Mouse (Mus musculus): Measurements from ENCODE around the gene Myo5a. TPM values are rescaled to one million over a fixed set of nuclear protein-coding genes. Genes with fewer than 3 reads are reported as not detected.
"Not testable (repeated sequence)": the region's sequence is repeated elsewhere in the genome, so short reads cannot be mapped to it uniquely, and the experiment has no call there.

The Myo5a gene
- polyA plus RNA-seq, 1 experiment from 2014 or later, result 22.3 TPM

DNA sequence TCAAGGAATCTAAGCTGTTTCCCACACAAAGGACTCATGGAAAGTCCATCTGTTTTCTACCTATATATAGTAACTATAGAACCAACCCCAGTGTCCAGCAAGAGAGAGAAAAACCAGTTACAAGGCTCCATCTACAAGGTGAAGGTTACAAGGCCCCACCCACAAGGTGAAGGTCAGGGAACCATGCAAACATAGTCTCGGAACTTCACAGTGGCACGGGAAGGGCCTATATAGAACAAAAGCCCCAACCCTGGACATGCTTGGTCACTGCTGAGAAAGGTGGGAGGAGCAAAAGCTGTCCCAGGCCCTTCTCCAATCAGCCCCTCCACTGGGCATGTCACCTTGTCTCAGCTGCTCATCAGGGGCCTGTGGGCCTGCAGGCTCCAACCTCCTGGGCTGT is 164.9 kb downstream of the Myo5a start:
- ATAC-seq (ENCODE audit: insufficient number of reproducible peaks, insufficient read depth, low FRiP score, low TSS enrichment, low read depth), result no peak
- Histone ChIP-seq H3K27ac (no peak overlapping the region), H3K36me3 (no peaks in the 10 kb centered on the region), H3K4me3 (replicated peaks) (no peak overlapping the region), H3K4me1 (replicated peaks) (peaks cover 6% of the 10 kb centered on the region), H3K9me3 (no peaks in the 10 kb centered on the region), H3K4me2 (no peak overlapping the region), H3K27me3 (peaks cover 38% of the 10 kb centered on the region), H3K9ac (replicated peaks) (no peak overlapping the region)
- WGBS, result 71% methylated on average over 2 of the region's 2 CpGs

DNA sequence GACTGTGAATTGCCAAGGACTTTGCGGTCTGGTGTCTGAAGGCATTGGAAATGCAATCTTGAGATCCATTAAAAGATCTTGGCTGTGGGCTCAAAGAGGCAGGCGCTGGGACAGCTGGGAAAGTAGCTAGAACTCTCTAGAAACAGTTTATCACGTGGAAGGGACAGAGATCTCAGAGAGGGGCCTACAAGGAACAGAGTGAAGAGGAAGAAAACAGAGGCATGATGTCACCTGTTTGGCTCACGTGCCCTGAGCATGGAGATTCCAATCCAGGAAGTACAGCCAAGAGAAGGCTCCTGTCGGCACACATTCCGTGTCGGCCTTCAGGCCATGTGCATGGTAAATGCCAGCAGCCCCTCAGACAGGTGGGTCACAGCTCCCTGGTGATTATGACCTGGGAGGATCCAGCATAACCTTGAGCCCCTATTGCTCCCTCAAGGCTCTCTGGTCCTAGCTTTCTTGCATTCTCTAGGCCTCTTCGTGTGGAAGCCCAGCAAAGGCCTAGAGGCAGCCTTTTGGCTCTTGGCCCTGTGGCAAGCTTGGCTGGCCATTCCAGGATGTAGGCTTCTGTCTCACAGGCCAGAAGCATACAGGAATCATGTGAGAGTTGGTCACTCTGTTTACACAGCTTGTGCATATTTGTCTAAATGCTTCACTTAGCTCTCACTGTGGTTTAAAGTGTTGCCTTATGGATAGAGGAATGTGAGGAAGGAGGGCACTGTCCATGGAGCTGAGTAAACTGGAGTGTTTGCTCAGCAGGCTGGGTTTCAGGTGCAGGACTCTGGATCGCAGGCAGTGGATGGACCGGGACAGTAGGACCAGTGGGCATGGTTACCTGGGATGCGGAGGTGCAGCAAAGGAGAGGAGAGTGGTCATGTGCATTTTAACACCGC is 165.8 kb downstream of the Myo5a start:
- H3K9me3 ChIP-seq, result no peaks in the 10 kb centered on the region
- peaks cover 6% of the 10 kb centered on the region for H3K4me1 ChIP-seq (replicated peaks)
- no peak overlapping the region for H3K4me3 ChIP-seq (replicated peaks)
- H3K9ac ChIP-seq (replicated peaks), result no peak overlapping the region
- no peaks in the 10 kb centered on the region for H3K36me3 ChIP-seq
- ATAC-seq (ENCODE audit: insufficient number of reproducible peaks, insufficient read depth, low FRiP score, low TSS enrichment, low read depth), result no peak
- no peak overlapping the region for H3K4me2 ChIP-seq
- WGBS, result 87% methylated on average over 12 of the region's 12 CpGs
- no peak overlapping the region for H3K27ac ChIP-seq
- peaks cover 28% of the 10 kb centered on the region for H3K27me3 ChIP-seq

DNA sequence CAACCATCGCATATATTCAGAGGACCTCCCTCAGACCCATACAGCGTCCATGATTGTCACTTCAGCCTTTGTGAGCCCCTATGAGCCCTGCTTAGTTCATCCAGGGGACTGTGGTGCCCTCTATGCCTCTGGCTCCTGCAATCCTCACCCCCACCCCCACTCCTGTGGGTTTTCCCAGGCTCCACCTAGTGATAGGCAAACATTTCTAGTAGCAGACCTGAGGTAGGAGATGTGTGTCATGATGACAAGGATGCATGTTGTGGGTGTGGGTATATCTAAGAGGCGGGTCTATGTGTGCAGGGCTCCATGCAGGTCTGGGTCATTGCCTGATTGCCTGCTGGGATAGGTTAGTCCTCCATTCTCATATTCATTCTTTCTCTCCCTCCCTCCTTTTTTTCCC is 167.4 kb downstream of the Myo5a start:
- peaks cover 13% of the 10 kb centered on the region for H3K27me3 ChIP-seq
- peaks cover 7% of the 10 kb centered on the region for H3K4me1 ChIP-seq (replicated peaks)
- H3K9ac ChIP-seq (replicated peaks), result no peak overlapping the region
- no peaks in the 10 kb centered on the region for H3K9me3 ChIP-seq
- H3K36me3 ChIP-seq, result no peaks in the 10 kb centered on the region
- WGBS, result 79% methylated on average over 3 of the region's 3 CpGs
- no peak overlapping the region for H3K4me2 ChIP-seq
- H3K27ac ChIP-seq, result no peak overlapping the region
- H3K4me3 ChIP-seq (replicated peaks), result no peak overlapping the region
- no peak for ATAC-seq (ENCODE audit: insufficient number of reproducible peaks, insufficient read depth, low FRiP score, low TSS enrichment, low read depth)

DNA sequence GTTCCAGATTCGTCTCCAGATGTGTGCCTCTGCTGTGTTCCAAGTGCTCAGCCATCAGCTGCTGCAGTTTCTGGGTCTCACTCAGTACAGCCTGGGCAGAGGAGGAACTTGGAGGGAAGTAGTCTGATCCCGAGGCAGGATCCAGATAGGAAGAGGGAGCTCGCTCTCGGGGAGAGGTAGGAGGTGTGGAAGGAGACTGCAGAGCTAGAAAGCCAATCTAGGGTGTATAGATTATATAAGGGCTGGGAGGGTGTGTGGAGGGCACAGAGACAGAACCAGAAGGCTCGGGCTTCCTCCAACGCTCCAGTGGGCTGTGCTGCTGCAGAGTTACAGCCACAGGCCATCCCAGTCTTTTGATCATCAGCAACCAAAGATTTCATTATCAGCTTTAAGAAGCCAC is 172.2 kb downstream of the Myo5a start:
- H3K9ac ChIP-seq (replicated peaks), result no peak overlapping the region
- H3K9me3 ChIP-seq, result no peaks in the 10 kb centered on the region
- no peak for ATAC-seq (ENCODE audit: insufficient number of reproducible peaks, insufficient read depth, low FRiP score, low TSS enrichment, low read depth)
- H3K4me2 ChIP-seq, result no peak overlapping the region
- H3K4me1 ChIP-seq (replicated peaks), result peaks cover 16% of the 10 kb centered on the region
- peak overlapping the region; percentile 32; the same call in 1 of the 2 replicates for H3K27ac ChIP-seq
- H3K27me3 ChIP-seq, result no peaks in the 10 kb centered on the region
- no peak overlapping the region for H3K4me3 ChIP-seq (replicated peaks)
- H3K36me3 ChIP-seq, result no peaks in the 10 kb centered on the region
- WGBS, result 72% methylated on average over 6 of the region's 6 CpGs

DNA sequence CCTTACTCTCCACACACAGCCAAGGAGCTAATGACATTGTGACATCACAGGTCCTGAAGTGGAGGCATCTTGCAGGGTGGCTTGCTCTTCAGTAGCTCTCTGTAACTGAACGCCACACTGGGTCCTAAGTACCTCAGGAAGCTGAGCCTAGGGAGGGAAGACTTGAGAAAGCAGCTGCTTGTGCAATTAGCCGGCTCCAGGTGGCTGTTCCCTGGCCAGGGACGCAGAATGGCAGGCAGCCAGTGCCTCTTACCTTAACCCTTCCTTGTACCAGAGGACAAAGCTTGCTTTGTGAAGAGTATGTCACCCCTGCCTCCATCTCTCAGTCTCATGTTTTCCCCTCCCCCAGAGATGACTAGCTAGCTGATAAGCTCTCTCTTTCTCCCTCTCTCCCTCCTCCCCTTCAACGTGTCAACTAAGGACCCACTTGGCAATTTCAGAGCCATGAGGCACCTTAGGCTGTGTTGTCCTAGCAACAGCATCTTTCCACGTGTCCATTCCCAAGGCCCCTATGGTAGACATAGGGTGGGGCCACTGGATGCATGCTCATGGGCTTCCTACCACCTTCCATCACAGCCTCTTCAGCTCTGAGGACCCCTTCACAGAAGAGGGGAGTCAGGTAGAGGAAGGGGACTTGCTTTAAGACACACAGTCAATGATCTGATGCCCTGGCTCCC is 173.1 kb downstream of the Myo5a start:
- WGBS, result 22% methylated on average over 5 of the region's 5 CpGs

DNA sequence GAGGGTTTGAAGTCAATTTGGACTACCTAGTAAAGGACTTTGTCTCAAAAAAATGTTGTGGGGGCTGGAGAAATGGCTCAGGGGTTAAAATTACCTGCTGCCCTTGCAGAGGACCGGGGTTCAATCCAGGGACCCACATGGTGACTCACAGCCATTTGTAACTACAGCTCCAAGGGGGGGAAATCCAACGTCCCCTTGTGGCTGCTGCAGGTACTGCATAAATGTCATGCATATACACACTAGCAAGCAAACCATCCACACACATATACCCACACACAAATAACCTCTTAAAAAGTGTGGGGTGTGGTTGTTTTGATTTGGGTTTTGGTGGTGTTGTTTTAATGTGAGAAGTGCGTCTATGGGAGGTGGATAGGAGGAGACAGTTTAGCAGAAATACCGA is 173.7 kb downstream of the Myo5a start:
- WGBS, result 76% methylated on average over 4 of the region's 4 CpGs
- Histone ChIP-seq H3K4me1 (replicated peaks) (peaks cover 16% of the 10 kb centered on the region), H3K27me3 (no peaks in the 10 kb centered on the region), H3K9ac (replicated peaks) (no peak overlapping the region), H3K36me3 (no peaks in the 10 kb centered on the region), H3K4me3 (replicated peaks) (no peak overlapping the region), H3K27ac (no peak overlapping the region), H3K9me3 (no peaks in the 10 kb centered on the region), H3K4me2 (no peak overlapping the region)
- ATAC-seq (ENCODE audit: insufficient number of reproducible peaks, insufficient read depth, low FRiP score, low TSS enrichment, low read depth), result no peak

More for the DNA sequence above, 173.1 kb downstream of the Myo5a start:
- no peak overlapping the region for H3K9ac ChIP-seq (replicated peaks)
- peaks cover 16% of the 10 kb centered on the region for H3K4me1 ChIP-seq (replicated peaks)
- peak; percentile 76 for ATAC-seq (ENCODE audit: insufficient number of reproducible peaks, insufficient read depth, low FRiP score, low TSS enrichment, low read depth)
- H3K27me3 ChIP-seq, result no peaks in the 10 kb centered on the region
- peak overlapping the region; percentile 32; the same call in 1 of the 2 replicates for H3K27ac ChIP-seq
- no peak overlapping the region for H3K4me3 ChIP-seq (replicated peaks)
- no peaks in the 10 kb centered on the region for H3K36me3 ChIP-seq
- no peaks in the 10 kb centered on the region for H3K9me3 ChIP-seq
- no peak overlapping the region for H3K4me2 ChIP-seq

DNA sequence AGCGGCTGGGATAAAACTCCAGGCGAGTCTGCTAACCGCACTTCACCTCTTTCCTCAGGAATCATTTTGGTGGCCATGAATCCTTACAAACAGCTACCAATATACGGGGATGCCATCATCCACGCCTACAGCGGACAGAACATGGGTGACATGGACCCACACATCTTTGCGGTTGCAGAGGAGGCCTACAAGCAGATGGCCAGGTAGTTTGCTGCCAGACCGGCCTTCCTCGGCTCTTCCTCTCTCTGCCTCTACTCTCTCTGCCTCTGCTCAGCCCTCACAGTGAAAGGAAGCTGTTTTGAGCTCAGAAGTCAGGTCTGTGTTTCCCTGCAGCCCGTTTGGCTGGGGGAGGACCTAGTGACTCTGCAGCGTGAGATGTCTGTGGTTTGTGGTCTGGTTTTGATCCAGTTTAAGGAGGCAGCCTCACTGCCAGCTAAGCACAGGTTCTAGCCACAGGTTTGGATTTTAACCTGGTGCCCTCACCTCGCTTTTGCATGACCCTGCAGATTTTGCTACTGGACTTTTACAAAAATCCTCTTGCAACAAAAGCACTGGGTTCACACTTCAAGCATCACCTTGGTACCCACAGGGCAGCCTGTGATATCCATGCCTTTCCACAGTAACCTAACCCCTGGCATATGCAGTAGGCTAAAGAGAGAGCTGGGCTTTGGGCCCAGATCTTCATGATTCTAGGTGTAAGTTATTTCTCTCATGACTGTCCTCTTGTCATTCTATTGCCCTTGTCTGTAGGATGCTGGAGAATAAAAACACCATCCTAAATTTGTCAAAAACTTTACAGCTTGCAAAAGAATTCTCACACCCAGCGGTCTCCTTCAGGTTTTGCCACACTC is 175.5 kb downstream of the Myo5a start:
- H3K9me3 ChIP-seq, result no peaks in the 10 kb centered on the region
- no peak for ATAC-seq (ENCODE audit: insufficient number of reproducible peaks, insufficient read depth, low FRiP score, low TSS enrichment, low read depth)
- 85% methylated on average over 13 of the region's 13 CpGs for WGBS
- H3K36me3 ChIP-seq, result no peaks in the 10 kb centered on the region
- H3K4me2 ChIP-seq, result no peak overlapping the region
- H3K27ac ChIP-seq, result no peak overlapping the region
- no peak overlapping the region for H3K9ac ChIP-seq (replicated peaks)
- H3K4me1 ChIP-seq (replicated peaks), result peaks cover 16% of the 10 kb centered on the region
- H3K4me3 ChIP-seq (replicated peaks), result no peak overlapping the region
- no peaks in the 10 kb centered on the region for H3K27me3 ChIP-seq

DNA sequence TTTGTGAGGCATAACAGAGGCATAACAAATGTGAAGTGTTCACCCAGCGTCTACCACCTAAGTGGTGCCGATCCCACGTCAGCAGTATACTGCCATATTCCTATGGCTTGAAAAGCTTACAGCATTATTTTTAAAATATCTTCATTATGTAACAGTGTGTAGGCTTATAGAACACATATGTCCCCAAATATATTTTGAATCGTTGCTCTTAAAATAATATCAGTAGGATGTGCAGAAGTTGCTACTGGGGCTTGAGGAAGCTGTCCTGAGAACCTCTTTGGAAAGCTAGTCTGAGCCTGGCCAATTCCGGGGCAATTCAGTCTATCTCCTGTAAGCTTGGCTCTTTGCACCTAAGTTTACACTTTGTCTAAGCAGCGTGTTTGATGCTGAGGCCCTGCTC is 177.1 kb downstream of the Myo5a start:
- Histone ChIP-seq H3K36me3 (no peaks in the 10 kb centered on the region), H3K4me1 (replicated peaks) (peaks cover 13% of the 10 kb centered on the region), H3K4me3 (replicated peaks) (no peak overlapping the region), H3K9ac (replicated peaks) (no peak overlapping the region), H3K4me2 (no peak overlapping the region), H3K9me3 (no peaks in the 10 kb centered on the region), H3K27ac (no peak overlapping the region), H3K27me3 (no peaks in the 10 kb centered on the region)
- no peak for ATAC-seq (ENCODE audit: insufficient number of reproducible peaks, insufficient read depth, low FRiP score, low TSS enrichment, low read depth)
- WGBS, result 81% methylated on average over 6 of the region's 6 CpGs

DNA sequence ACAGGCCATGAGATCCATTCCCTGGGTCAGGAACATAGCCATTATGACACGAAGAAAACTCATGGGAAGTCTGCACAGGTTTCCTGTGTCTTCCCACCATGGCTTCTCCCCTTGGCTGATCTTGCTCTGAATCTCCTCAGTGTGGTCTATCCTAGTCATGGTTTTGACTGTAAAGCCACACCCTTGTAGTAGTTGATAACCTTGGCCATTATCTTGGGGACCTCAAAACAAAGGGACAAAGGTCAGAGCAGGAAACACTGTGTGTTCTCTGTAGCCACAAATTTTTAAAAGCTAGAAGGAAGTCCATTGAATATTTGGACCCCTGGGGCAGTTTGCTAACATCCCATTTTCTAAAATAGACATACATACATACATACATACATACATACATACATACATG is 177.5 kb downstream of the Myo5a start:
- Histone ChIP-seq H3K9ac (replicated peaks) (no peak overlapping the region), H3K9me3 (no peaks in the 10 kb centered on the region), H3K4me3 (replicated peaks) (no peak overlapping the region), H3K27me3 (no peaks in the 10 kb centered on the region), H3K27ac (no peak overlapping the region), H3K4me1 (replicated peaks) (peaks cover 8% of the 10 kb centered on the region), H3K36me3 (no peaks in the 10 kb centered on the region), H3K4me2 (no peak overlapping the region)
- no peak for ATAC-seq (ENCODE audit: insufficient number of reproducible peaks, insufficient read depth, low FRiP score, low TSS enrichment, low read depth)
- WGBS, result 89% methylated on average over 1 of the region's 1 CpGs

DNA sequence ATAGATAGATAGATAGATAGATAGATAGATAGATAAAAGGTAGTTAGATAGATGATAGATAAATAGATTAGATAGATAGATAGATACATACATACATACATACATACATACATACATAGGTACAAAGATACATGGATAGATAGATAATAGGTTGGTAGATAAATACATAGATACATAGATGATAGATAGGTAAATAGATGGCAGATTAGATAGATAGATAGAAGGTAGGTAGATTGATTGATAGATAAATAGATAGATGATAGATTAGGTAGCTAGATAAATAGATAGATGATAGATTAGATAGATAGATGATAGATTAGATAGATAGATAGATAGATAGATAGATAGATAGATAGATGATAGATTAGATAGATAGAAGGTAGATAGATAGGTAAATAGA is 178.1 kb downstream of the Myo5a start:
- Histone ChIP-seq H3K4me3 (replicated peaks) (no peak overlapping the region), H3K4me1 (replicated peaks) (peaks cover 3% of the 10 kb centered on the region), H3K27ac (no peak overlapping the region), H3K9me3 (no peaks in the 10 kb centered on the region), H3K4me2 (no peak overlapping the region), H3K27me3 (no peaks in the 10 kb centered on the region), H3K9ac (replicated peaks) (no peak overlapping the region), H3K36me3 (no peaks in the 10 kb centered on the region)
- ATAC-seq (ENCODE audit: insufficient number of reproducible peaks, insufficient read depth, low FRiP score, low TSS enrichment, low read depth), result no peak

DNA sequence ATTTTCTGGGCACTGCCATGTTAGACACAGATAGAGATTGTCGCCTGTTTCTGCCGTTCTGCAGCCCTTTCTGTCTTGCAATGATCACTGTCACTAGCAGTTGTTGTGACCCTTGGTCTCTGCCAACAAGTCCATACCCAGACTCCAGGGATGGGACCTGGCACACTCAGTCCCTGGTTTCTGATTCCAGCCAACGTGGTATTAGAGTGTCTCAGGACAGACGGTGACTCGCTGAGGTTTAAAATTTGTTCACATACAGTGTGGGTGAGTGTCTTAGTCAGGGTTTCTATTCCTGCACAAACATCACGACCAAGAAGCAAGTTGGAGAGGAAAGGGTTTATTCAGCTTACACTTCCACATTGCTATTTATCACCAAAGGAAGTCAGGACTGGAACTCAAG is 182.3 kb downstream of the Myo5a start:
- not testable (repeated sequence) for H3K4me2 ChIP-seq; H3K4me3 ChIP-seq (replicated peaks); H3K9ac ChIP-seq (replicated peaks); H3K9me3 ChIP-seq; H3K27ac ChIP-seq; H3K36me3 ChIP-seq; H3K27me3 ChIP-seq; ATAC-seq (ENCODE audit: insufficient number of reproducible peaks, insufficient read depth, low FRiP score, low TSS enrichment, low read depth); H3K4me1 ChIP-seq (replicated peaks)
- WGBS, result 76% methylated on average over 6 of the region's 6 CpGs
